Mouse (Mus musculus) lung, postnatal 10 days (tissue): Measurements from ENCODE around the gene Adora1.
A peak's percentile ranks its signal among the peaks of the same experiment; 100 is the strongest.
"Not testable (repeated sequence)": the region's sequence is repeated elsewhere in the genome, so short reads cannot be mapped to it uniquely, and the experiment has no call there.

Experiments
- DNase-seq: peaks from one replicate; pipeline ENCODE4 v3.0.0; 2021

Adora1 gene

DNA sequence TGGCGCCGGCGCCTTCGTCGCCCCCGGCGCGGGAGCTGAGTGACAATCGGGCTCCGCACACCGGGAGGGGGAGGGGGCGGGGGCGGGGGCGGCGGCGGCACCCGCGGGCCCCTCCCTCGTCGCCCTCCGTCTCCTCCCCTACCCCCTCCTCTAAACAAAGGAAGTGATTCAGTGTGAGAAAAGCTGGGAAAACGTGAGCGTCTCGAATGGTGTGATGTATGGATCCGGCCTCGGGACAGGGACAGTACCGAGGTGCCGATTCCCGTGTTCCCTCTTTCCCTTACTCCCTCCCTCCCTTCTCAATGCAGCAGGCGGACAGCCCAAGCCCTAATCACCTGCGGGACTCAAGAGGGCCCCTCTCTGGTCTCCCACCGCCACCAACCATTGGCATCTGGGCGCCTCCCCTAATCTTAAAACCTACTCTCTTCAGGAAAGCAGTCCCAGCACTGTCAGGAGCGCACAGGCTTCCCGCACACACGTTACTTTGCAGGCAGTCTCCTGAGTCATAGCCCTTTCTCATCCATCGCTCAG is at the start of gene Adora1:
Adora1 (minus strand) TSS at position 41 of the 531 bp plus-strand sequence.
- no peak for DNase-seq

DNA sequence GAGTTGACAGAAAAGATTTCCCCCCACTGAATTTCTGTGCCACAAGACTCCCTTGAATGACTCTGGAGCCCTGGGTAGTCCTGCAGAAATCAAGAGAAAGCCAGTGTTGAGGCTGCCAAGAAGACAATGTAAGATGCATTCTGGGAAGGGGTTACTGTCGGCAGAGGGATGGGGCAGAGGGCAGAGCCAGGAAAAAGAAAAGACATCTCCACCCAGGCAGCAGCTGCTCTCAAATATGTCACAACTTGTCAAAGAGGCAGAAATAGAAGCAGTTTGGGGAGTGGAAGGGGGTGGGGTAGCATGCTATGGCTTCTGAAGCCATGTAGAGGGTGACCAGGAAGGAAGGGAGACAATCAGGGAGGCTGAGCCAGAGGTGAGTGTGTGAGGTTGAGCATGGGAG is 47.9 kb upstream of the Adora1 start:
- DNase-seq = peak; percentile 74

GRCm38 (mm10) chr1:134282342-134282741 is 47.1 kb upstream of the Adora1 start:
- no peak for DNase-seq

- no peak for DNase-seq
These were observed 46.3 kb upstream of the Adora1 start for GRCm38 (mm10) chr1:134281563-134281962.

DNA sequence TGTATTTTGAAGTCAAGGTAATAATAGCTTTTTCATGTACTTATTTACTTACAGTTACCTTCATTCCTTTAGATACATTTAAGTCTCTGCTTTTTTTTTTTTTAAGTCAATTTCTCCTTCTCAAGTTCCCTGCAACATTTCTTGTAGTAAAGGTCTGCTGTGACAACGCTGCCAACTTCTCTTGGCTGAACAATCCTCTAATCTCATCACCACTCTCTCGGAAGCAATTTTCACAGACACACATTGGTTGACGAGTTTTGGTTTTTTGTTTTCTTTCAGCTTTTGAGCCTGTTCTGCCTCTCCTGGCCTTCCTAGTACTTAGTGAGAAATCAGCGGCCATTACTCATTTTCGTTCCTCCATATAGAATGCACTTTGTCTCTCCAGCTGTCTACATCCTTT is 44.9 kb upstream of the Adora1 start:
- DNase-seq = no peak

GRCm38 (mm10) chr1:134276823-134277222 is 41.6 kb upstream of the Adora1 start:
- DNase-seq = peak; percentile 64

DNA sequence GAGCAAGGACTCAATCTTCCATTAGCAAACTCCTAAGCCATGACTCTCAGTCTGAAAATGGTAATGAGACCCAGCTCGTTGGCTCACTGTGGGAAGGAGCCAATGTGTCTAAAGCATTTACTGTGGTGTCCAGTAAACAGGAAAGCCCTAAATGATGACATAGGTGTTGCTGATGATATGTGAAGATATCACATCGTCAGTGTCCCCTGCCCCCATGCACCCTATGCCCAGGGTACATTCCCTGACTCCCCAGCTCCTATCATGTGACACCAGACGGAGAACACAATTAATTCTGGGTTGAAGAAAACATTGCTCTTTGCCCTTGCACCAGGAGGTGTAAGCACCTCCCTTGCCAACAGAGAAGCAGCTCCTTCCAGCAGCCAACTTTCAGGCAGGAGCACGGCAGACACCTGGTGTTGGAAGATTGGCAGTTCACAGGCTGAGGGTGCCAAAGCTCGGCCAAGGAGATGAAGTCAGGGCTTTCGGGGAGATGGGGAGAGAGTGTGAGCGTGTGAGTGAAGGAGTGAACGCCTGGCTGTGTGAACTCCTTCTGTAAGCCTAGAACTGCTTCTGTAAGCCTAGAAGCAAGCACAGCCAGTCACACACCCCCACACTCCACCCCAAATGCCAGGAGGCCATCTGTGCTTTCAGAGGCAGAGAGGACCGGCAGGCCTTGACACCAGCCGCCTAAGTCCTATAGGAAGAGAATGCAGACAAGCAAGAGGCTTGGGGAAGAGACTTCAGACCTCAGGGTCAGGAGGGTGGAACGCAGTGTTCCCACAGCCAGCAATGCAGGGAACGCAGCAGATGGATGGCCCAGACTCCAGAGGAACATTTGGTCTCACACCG is 40.6 kb upstream of the Adora1 start:
- peak; percentile 76 for DNase-seq

GRCm38 (mm10) chr1:134274483-134274920 is 39.3 kb upstream of the Adora1 start:
- DNase-seq = no peak

DNA sequence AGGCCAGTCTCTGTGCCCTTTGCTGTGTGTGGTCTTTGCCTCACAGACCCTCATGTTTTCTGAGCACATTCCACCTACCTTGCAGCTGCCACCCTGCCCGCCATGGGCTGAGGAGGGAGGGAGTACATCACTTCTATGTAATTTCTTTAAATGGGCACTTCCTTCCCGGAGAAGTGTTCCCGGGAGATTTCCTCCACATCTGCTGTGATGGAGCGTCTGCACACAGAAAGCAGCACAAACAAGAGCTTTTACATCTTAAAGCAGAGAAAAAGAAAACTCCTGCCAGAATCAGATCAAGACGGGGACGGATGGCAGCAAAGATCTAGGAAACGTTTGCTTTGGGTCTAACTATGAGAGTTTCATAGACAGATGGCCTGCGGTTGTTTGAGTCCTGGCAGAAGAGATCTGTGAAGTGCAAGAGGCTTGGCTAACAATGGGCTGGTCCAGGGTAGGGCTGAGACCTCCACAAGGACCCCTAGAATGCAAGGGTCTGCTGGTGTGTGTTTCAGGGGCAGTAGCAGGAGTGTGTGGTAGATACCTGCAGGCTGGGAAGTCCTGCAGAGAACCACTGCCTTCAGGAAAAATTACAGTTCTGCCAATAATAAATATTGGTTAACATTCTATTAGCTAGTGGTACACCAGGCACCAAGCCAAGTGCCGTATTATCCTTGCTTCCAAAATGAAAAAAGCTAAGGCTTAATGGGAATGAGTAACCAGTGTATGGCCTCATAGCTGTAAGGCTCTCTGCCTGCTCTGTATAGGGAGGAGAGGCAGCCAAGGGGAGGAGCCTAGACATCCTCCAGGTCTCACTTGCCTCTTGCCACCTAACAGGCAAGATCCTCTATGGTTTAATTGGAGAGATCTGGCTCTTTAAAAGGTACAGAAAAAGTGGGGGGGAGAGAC is 38.5 kb upstream of the Adora1 start:
- no peak for DNase-seq

DNA sequence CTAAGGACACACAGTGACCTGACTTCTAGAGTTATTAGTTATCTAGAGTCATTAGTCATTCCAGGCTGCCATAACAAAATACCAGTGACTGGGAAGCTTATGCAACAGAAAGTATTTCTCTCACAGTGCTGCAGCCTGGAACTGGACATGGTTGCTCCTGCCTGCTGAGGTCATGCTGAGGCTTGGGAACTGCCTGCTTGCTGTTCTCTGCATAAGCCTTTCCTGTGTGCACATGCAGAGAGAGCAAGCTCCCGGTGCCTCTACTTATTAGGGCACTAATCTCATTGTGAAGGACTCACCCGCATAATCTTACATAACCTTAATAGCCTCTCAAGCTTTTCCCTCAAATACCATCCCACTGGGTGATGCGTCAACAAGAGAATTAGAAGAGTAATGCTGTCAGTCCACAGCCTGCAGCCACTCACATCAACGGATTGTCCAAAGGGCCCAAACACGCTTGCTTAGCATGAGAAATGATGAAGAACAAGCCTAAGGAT is 37.6 kb upstream of the Adora1 start:
- no peak for DNase-seq

GRCm38 (mm10) chr1:134270026-134270425 is 34.8 kb upstream of the Adora1 start:
- no peak for DNase-seq

GRCm38 (mm10) chr1:134265797-134266196 is 30.6 kb upstream of the Adora1 start:
- no peak for DNase-seq

DNA sequence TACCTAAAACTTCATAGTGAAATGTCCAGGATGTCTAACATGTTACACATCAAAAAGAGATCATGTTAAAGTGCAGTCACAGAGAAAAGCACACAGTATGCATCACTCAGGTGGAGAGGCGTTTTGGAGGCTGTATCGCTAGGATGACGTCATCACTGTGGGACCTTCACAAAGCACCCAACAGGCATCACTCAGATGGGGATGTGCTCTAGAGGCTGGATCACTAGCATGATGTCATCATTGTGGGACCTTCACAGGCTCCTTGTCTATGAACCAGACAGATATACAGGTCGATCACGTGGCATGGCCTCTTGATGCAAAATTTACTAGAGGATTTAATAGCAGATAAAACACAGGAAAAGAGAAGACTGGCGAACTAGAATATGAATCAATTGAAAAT is 29.1 kb upstream of the Adora1 start:
- DNase-seq = no peak

GRCm38 (mm10) chr1:134249681-134250080 is 14.4 kb upstream of the Adora1 start:
- DNase-seq = not testable (repeated sequence)

DNA sequence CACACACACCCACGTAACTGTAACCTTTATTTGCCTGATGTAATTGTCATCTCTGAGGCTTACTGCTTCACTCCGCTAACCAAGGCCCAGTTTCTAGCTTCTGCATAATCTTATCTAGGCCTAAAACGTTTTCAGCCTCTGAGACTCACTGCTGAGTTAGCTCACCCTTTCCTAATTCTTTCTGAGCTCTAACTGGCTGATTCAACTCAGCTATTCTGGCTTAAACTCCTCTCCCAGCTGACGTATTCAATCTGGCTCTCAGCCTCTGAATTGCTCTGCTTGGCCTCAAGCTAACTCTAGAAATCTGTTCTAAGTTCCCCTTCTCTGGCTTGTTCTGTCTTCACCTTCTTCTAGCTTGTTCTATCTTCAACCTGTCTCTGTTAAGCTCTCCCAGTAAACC is 11.4 kb upstream of the Adora1 start:
- DNase-seq = peak; percentile 59

DNA sequence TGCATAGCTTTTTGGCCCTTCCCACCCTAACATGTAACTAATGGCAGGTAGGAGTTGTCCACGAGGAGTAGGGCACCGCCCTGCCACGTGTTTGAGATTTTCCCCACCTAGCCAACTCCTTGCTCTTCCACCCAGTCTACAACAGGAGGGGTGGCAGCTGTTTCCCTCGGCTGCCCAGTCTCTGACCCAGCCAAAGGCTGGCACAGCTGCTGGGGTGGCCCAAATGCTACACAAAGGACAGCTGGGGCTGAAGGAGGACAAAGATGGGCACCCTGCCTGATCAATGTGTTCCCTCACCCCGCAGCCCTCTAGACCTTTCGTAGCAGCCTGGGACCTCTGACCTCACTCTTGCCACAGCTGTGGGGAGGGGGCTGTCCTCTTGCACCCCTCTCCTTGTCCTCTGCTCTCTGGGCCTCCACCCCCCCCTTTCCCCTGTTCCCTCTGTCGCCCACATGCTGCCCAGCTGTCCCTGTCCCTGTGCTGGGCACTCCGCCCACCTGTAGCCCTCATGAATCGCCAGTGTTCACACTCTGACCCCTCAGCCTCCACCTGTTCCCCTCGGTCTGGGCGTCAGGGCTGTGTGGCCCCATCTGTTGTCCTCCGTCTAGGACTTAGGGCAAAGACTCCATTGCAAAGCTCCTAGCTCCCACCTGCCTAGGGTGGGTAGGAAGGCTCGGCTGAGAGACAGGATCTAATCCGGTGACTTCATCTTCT is 9.9 kb upstream of the Adora1 start:
- DNase-seq = no peak

GRCm38 (mm10) chr1:134243948-134244914 is 9.0 kb upstream of the Adora1 start:
- peak; percentile 98 for DNase-seq

GRCm38 (mm10) chr1:134243505-134243904 is 8.3 kb upstream of the Adora1 start:
- DNase-seq = no peak

- no peak for DNase-seq
These were observed 7.1 kb upstream of the Adora1 start for GRCm38 (mm10) chr1:134242286-134242685.

GRCm38 (mm10) chr1:134241298-134241697 is 6.1 kb upstream of the Adora1 start:
- no peak for DNase-seq

DNA sequence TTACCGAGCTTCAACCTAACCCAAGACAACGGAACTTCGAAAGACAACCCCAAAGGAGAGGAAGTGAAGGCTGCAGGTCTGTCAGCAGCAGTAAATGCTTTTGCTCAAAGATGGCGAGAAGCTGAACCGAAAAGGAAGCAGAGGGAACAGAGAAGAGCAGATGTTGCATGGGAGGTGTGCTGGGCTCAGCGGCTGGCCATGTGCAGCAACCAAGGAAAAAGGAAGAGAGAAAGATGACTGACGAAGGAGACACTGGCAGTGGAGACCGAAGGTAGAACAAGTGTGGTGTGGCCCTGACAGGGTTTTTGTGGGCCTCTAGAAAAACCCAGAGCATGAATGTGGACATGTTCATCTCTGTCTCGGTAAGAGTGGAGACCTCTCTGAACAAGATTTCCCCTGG is 5.5 kb upstream of the Adora1 start:
- no peak for DNase-seq
